Mouse (Mus musculus): ENCODE measurements around the gene Wwtr1. TPM values are rescaled to one million over a fixed set of nuclear protein-coding genes. Genes with fewer than 3 reads are reported as not detected.

Wwtr1 gene
- total RNA-seq, 2 experiments from 2014 or later, result 20.3 to 22.0 TPM

- DNase-seq (ENCODE audit: low spot score in 2 of 2), result no peak
Observed at GRCm38 (mm10) chr3:57562996-57563506, 12.7 kb downstream of the Wwtr1 start.

GRCm38 (mm10) chr3:57558761-57559160, 16.9 kb downstream of the Wwtr1 start:
- no peak for DNase-seq (ENCODE audit: low spot score in 2 of 2)

- no peak for DNase-seq (ENCODE audit: low spot score in 2 of 2)
Observed at GRCm38 (mm10) chr3:57557408-57557807, 18.3 kb downstream of the Wwtr1 start.

- DNase-seq (ENCODE audit: low spot score in 2 of 2), result no peak
Observed at GRCm38 (mm10) chr3:57555560-57555959, 20.1 kb downstream of the Wwtr1 start.

- no peak for DNase-seq (ENCODE audit: low spot score in 2 of 2)
Observed at GRCm38 (mm10) chr3:57554890-57555239, 20.8 kb downstream of the Wwtr1 start.

- no peak for DNase-seq (ENCODE audit: low spot score in 2 of 2)
Observed at GRCm38 (mm10) chr3:57554124-57554889, 21.4 kb downstream of the Wwtr1 start.

- DNase-seq (ENCODE audit: low spot score in 2 of 2), result no peak
Observed at GRCm38 (mm10) chr3:57553108-57553507, 22.6 kb downstream of the Wwtr1 start.

GRCm38 (mm10) chr3:57551210-57551609, 24.5 kb downstream of the Wwtr1 start:
- DNase-seq (ENCODE audit: low spot score in 2 of 2), result no peak

GRCm38 (mm10) chr3:57550468-57551185, 25.1 kb downstream of the Wwtr1 start:
- DNase-seq (ENCODE audit: low spot score in 2 of 2), result no peak

GRCm38 (mm10) chr3:57544154-57544553, 31.6 kb downstream of the Wwtr1 start:
- no peak for DNase-seq (ENCODE audit: low spot score in 2 of 2)

GRCm38 (mm10) chr3:57542848-57543380, 32.8 kb downstream of the Wwtr1 start:
- DNase-seq (ENCODE audit: low spot score in 2 of 2), result no peak

GRCm38 (mm10) chr3:57541205-57541604, 34.5 kb downstream of the Wwtr1 start:
- DNase-seq (ENCODE audit: low spot score in 2 of 2), result no peak

GRCm38 (mm10) chr3:57540474-57540873, 35.2 kb downstream of the Wwtr1 start:
- no peak for DNase-seq (ENCODE audit: low spot score in 2 of 2)

GRCm38 (mm10) chr3:57535483-57536185, 40.1 kb downstream of the Wwtr1 start:
- no peak for DNase-seq (ENCODE audit: low spot score in 2 of 2)

- no peak for DNase-seq (ENCODE audit: low spot score in 2 of 2)
Observed at GRCm38 (mm10) chr3:57534450-57534849, 41.3 kb downstream of the Wwtr1 start.

GRCm38 (mm10) chr3:57533876-57534275, 41.8 kb downstream of the Wwtr1 start:
- DNase-seq (ENCODE audit: low spot score in 2 of 2), result peak in 1 of 2 experiments; percentile 28

- no peak for DNase-seq (ENCODE audit: low spot score in 2 of 2)
Observed at GRCm38 (mm10) chr3:57532991-57533725, 42.6 kb downstream of the Wwtr1 start.

GRCm38 (mm10) chr3:57530836-57531235, 44.9 kb downstream of the Wwtr1 start:
- DNase-seq (ENCODE audit: low spot score in 2 of 2), result peak in 1 of 2 experiments; percentile 54

GRCm38 (mm10) chr3:57530221-57530620, 45.5 kb downstream of the Wwtr1 start:
- no peak for DNase-seq (ENCODE audit: low spot score in 2 of 2)

- DNase-seq (ENCODE audit: low spot score in 2 of 2), result no peak
Observed at GRCm38 (mm10) chr3:57527154-57527553, 48.6 kb downstream of the Wwtr1 start.

- DNase-seq (ENCODE audit: low spot score in 2 of 2), result no peak
Observed at GRCm38 (mm10) chr3:57523093-57523492, 52.6 kb downstream of the Wwtr1 start.

Data from layer of hippocampus, postnatal 14 days (tissue).